Mouse (Mus musculus) heart, embryonic 14.5 days (tissue): ENCODE measurements at regions not wholly inside any gene's neighbourhood (a gene's known extent, or its start where the extent isn't known, plus 50 kb on each side); places are given as distances from the start of the nearest gene placed in this dataset.

Experiments
- ATAC-seq: fragments of 200-750 bp; cut with Nextera tagmentation; 2 replicates; pipeline ENCODE4 v1.8.0; 2017; ENCODE audit warnings: low read depth, moderate TSS enrichment; ENCODE audit not compliant: insufficient number of reproducible peaks, insufficient read depth, low FRiP score
- H3K27ac ChIP-seq, 2 experiments: fragments of 200-500 bp in 1 of 2; fragments of 300-500 bp in 1 of 2; sonication (generic) in 1 of 2; replicated peaks in 1 of 2; 2 replicates each; pipeline ENCODE4 v1.5.1; 2012 to 2014; ENCODE audit warnings: low read depth in 2 of 2, low read length in 2 of 2, control low read depth in 1 of 2, mild to moderate bottlenecking in 1 of 2, mixed read lengths in 1 of 2; ENCODE audit not compliant: control insufficient read depth in 1 of 2, insufficient read depth in 1 of 2
- H3K27me3 ChIP-seq: fragments of 300-500 bp; sonication (generic); 2 replicates; pipeline ENCODE4 v1.6.1; 2014; ENCODE audit warnings: mild to moderate bottlenecking, low read length, control low read depth; ENCODE audit not compliant: control insufficient read depth, insufficient read depth
- H3K36me3 ChIP-seq: fragments of 300-500 bp; sonication (generic); 2 replicates; pipeline ENCODE4 v1.6.1; 2014; ENCODE audit warnings: mild to moderate bottlenecking, control low read depth, low read length, mixed read lengths; ENCODE audit not compliant: control insufficient read depth, insufficient read depth
- H3K4me1 ChIP-seq, 2 experiments: fragments of 200-500 bp in 1 of 2; fragments of 300-500 bp in 1 of 2; sonication (generic) in 1 of 2; 2 replicates each; pipeline ENCODE4 v1.6.1; 2012 to 2014; ENCODE audit warnings: low read length in 2 of 2, control low read depth in 1 of 2, mixed read lengths in 1 of 2; ENCODE audit not compliant: control insufficient read depth in 2 of 2, insufficient read depth in 2 of 2
- H3K4me2 ChIP-seq: fragments of 300-500 bp; sonication (generic); 2 replicates; pipeline ENCODE4 v1.6.1; 2014; ENCODE audit warnings: mild to moderate bottlenecking, low read length
- H3K4me3 ChIP-seq, 2 experiments: fragments of 200-500 bp in 1 of 2; fragments of 300-500 bp in 1 of 2; sonication (generic) in 1 of 2; 2 replicates each; pipeline ENCODE4 v1.5.1; 2012 to 2014; ENCODE audit warnings: low read length in 2 of 2, mild to moderate bottlenecking in 2 of 2, control low read depth in 1 of 2, low read depth in 1 of 2, moderate library complexity in 1 of 2; ENCODE audit not compliant: control insufficient read depth in 1 of 2, insufficient read depth in 1 of 2
- H3K9ac ChIP-seq: fragments of 300-500 bp; sonication (generic); 2 replicates; pipeline ENCODE4 v1.6.1; 2014; ENCODE audit warnings: mild to moderate bottlenecking, low read length
- H3K9me3 ChIP-seq: fragments of 300-500 bp; sonication (generic); 2 replicates; pipeline ENCODE4 v1.6.1; 2016; ENCODE audit warnings: low read length, control low read depth; ENCODE audit not compliant: control insufficient read depth
- WGBS: fragments of 180-500 bp; shearing (Covaris S2); extraction: QIAGEN DNeasy Blood & Tissue Kit; methylation state at CpG from one replicate; pipeline ENCODE4 v1.1.7; 2014; 5-methylcytosine and 5-hydroxymethylcytosine counted together

DNA sequence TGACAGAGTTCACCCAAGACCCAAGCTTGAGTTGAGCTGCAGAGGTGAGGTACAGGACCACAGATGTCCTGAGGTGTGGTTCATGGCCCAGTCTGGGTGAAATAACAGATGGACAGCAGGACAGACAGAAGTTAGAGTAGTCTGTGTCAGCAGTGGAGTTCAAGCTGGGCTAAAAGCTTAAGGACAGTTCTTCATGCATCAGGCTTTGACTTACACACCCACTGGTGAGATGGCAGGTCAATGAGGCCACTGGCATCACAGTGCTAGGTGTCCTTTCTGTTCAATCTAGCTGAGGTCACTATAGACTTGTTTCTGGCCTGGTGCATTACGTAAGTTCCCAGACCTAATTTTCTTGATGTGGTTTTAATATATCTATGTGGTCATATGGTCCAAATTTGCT, 238.9 kb upstream of the Dab2 start:
- H3K9ac ChIP-seq, result no peak overlapping the region
- peaks cover 0 to 3% of the 10 kb centered on the region in 2 experiments; a peak in 1 of 4 replicates for H3K4me1 ChIP-seq
- no peaks in the 10 kb centered on the region for H3K36me3 ChIP-seq
- WGBS, result 92% methylated on average over 1 of the region's 1 CpGs
- no peak overlapping the region for H3K27ac ChIP-seq
- no peaks in the 10 kb centered on the region for H3K27me3 ChIP-seq
- no peak for ATAC-seq
- H3K4me3 ChIP-seq, result no peak overlapping the region
- no peaks in the 10 kb centered on the region for H3K9me3 ChIP-seq
- H3K4me2 ChIP-seq, result no peak overlapping the region

DNA sequence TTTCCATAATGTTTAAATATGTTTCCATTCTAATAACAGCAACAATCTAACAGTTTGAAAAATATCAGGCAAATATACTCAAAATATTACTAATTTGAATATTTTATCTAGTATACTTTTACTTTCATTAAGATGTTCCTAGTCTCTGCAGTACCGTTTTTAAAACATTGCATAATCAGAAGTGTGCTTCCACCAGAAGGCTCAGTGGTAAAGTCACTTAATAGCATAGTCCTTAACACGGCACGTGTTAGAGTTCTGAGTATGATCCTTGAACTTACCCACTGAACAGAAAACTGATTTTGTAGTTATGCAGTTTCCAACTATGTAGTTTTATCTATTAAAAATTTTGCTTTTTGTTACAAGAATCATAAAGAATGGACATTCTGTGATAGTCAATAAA, 234.5 kb upstream of the Dab2 start:
- Histone ChIP-seq H3K4me1 (no peaks in the 10 kb centered on the region), H3K27me3 (no peaks in the 10 kb centered on the region), H3K9ac (no peak overlapping the region), H3K9me3 (no peaks in the 10 kb centered on the region), H3K36me3 (no peaks in the 10 kb centered on the region), H3K4me2 (no peak overlapping the region), H3K27ac (no peak overlapping the region), H3K4me3 (no peak overlapping the region)
- 86% methylated on average over 3 of the region's 3 CpGs for WGBS
- no peak for ATAC-seq

DNA sequence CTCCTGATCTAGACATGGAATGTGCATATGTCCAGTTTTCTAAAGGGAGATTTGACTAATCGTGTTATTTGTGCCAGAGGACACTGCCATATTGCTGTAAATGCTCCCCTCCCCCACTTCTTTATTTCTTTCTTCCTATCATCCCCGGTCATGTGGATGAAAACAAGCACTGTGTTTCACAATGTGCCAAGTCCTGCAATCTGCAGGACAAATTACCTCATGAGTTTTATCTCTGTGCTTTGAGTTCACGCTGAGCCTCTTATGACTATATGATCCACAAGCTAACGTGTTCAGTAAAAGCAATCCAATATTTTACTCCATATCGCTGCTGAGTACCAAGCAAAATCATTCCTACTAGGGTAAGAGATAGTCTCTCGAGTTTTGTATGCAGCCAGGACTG, 232.2 kb upstream of the Dab2 start:
- Histone ChIP-seq H3K4me1 (no peaks in the 10 kb centered on the region), H3K36me3 (no peaks in the 10 kb centered on the region), H3K9me3 (no peaks in the 10 kb centered on the region), H3K9ac (no peak overlapping the region), H3K27me3 (no peaks in the 10 kb centered on the region), H3K27ac (no peak overlapping the region), H3K4me2 (no peak overlapping the region), H3K4me3 (no peak overlapping the region)
- ATAC-seq, result no peak
- WGBS, result 50% methylated on average over 6 of the region's 6 CpGs

DNA sequence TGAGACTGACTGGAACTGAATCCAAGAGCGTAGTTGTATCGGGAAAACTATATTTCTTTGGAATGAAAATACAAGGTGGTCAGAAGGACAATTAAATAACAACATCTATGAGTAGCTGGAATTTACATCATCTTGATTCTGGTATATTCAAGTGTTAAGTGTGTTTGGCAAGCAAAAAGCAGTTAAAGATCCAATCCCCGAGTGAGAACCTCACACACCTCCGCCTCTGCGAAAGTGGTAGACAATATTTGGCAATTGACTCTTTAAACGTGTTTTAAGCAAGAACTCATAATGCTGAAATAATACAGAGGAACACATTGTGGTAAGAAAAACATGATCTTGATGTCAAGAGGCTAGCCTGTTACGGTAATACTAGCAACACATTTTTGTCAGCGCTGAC, 231.2 kb upstream of the Dab2 start:
- no peak overlapping the region for H3K4me2 ChIP-seq
- H3K9ac ChIP-seq, result no peak overlapping the region
- no peaks in the 10 kb centered on the region for H3K4me1 ChIP-seq
- 91% methylated on average over 8 of the region's 8 CpGs for WGBS
- no peaks in the 10 kb centered on the region for H3K9me3 ChIP-seq
- H3K27ac ChIP-seq, result no peak overlapping the region
- H3K36me3 ChIP-seq, result no peaks in the 10 kb centered on the region
- H3K27me3 ChIP-seq, result no peaks in the 10 kb centered on the region
- no peak for ATAC-seq
- no peak overlapping the region for H3K4me3 ChIP-seq

DNA sequence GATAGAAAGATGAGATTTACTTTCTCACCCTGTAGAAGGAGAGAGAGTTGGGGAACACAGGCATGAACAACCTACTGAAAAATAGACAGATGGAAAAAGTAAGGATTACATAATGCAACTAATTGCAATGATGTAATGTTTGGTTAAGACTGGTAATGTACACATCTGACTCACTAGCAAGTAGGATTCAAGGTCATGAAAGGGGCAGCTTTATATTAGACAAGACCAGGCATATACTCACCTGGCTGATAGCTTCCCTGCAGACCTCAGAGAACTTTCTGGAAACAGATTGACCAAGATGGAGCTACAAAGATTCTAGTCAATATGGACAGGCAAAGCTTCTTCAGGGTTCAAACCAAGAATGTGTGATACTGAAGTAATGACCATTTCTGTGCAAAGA, 227.7 kb upstream of the Dab2 start:
- no peak for ATAC-seq
- Histone ChIP-seq H3K9me3 (no peaks in the 10 kb centered on the region), H3K4me2 (no peak overlapping the region), H3K4me1 (no peaks in the 10 kb centered on the region), H3K4me3 (no peak overlapping the region), H3K27ac (no peak overlapping the region), H3K9ac (no peak overlapping the region), H3K36me3 (no peaks in the 10 kb centered on the region), H3K27me3 (no peaks in the 10 kb centered on the region)

DNA sequence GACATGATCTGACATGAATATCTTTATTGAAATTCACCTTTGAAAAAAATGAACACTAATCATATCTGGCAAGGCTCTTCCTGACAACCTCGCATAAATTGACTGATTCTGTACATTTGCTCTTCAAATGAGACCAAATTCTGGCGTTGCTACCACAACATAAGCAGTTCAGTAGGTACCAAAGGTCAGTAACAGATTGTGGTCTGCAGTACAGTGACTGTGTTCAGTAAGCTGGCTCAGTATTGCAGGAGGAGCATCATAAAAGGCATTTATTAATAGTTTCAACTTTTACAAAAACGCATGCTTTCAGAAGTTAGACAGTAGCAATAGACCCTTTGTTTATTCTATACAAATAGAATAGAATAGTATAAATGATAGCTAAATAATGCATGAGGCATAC, 226.7 kb upstream of the Dab2 start:
- Histone ChIP-seq H3K4me3 (no peak overlapping the region), H3K4me1 (no peaks in the 10 kb centered on the region)

DNA sequence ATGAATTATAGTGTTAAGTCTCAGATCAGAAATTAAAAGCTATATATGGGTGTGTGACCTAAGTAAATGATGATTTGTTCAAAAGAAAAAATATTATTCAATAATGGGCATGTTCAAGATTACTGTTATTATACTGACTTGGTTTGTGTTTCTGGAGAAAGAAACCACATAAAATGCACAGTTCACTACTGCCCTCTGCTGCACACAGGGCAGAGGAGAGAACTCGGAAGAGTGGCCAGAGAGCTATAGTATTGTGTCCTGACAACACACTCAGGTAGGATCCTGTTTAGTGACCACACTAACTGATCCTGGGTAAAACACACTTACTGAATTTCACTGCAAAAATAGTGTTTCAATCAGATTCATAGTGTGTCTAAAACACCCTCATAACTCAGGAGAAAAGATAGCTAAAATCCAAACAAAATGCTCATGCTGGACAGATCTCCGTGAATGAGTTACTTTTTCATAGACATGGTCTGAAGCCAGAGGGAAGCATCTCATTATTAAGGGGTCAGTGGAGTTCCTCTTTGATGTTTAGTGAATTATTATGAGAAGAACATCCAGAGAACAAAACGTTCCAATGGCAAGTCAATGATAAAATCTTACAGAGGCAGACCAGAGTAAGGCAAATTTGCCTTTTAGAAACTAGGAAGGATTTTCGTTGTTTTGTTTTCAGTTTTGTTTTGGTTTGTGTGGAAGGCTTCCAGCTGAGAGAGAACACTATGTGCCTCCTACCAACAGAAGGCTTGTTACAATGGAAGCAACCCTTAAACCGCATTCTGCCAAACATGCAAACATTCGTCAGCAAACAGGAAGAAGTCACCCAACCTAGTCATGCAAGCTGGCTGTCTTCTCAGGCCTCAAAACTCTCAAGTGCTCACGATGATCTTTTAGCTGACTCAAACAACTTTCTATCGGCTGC, 218.6 kb upstream of the Dab2 start:
- no peaks in the 10 kb centered on the region for H3K27me3 ChIP-seq
- H3K9me3 ChIP-seq, result no peaks in the 10 kb centered on the region
- H3K4me2 ChIP-seq, result no peak overlapping the region
- H3K4me3 ChIP-seq, result no peak overlapping the region
- H3K36me3 ChIP-seq, result no peaks in the 10 kb centered on the region
- no peak overlapping the region for H3K9ac ChIP-seq
- WGBS, result 64% methylated on average over 8 of the region's 8 CpGs
- no peaks in the 10 kb centered on the region for H3K4me1 ChIP-seq
- no peak for ATAC-seq
- H3K27ac ChIP-seq, result no peak overlapping the region

More for the DNA sequence above, 226.7 kb upstream of the Dab2 start:
- ATAC-seq, result no peak
- Histone ChIP-seq H3K9ac (no peak overlapping the region), H3K27me3 (no peaks in the 10 kb centered on the region), H3K27ac (no peak overlapping the region), H3K4me2 (no peak overlapping the region), H3K36me3 (no peaks in the 10 kb centered on the region), H3K9me3 (no peaks in the 10 kb centered on the region)
- 71% methylated on average over 3 of the region's 3 CpGs for WGBS

DNA sequence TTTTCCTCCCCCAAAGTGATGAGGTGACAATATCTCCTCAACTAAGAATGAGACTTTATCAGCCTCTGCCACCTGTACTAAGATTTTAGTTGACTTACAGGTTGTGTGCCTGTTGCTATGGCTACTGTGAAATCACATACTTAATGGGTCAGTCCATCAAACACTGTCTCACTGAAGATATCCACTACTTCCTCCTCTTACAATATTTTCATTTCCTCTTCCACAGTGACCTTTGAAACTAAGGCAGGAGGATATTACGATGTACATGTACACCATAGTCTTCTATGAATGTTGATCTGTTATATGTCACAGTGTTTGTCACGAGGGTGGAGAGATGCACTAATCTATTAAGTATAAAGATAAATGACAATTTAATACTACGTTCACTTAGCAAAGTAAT, 212.4 kb upstream of the Dab2 start:
- no peak overlapping the region for H3K9ac ChIP-seq
- no peaks in the 10 kb centered on the region for H3K4me1 ChIP-seq
- no peak overlapping the region for H3K4me3 ChIP-seq
- no peak overlapping the region for H3K27ac ChIP-seq
- WGBS, result 71% methylated on average over 3 of the region's 3 CpGs
- no peaks in the 10 kb centered on the region for H3K36me3 ChIP-seq
- ATAC-seq, result no peak
- no peaks in the 10 kb centered on the region for H3K27me3 ChIP-seq
- H3K9me3 ChIP-seq, result no peaks in the 10 kb centered on the region
- no peak overlapping the region for H3K4me2 ChIP-seq
